Mouse (Mus musculus) heart, adult 2 months (tissue): ENCODE data around the gene H2-DMa. TPM values are rescaled to one million over a fixed set of nuclear protein-coding genes. Genes with fewer than 3 reads are reported as not detected.

Experiments
- DNase-seq, 2 experiments: peaks; one replicate each; pipeline ENCODE4 v3.0.0; 2021
- H3K27ac ChIP-seq: fragments of 200-600 bp; 2 replicates; pipeline ENCODE4 v1.8.1; 2022
- H3K27me3 ChIP-seq: fragments of 200-500 bp; 2 replicates; pipeline ENCODE4 v1.6.1; 2012; ENCODE audit warnings: mild to moderate bottlenecking, low read length, inconsistent platforms, mixed read lengths; ENCODE audit not compliant: control insufficient read depth, insufficient read depth
- H3K36me3 ChIP-seq: fragments of 200-500 bp; 2 replicates; pipeline ENCODE4 v1.6.1; 2012; ENCODE audit warnings: low read length, inconsistent platforms; ENCODE audit not compliant: control insufficient read depth, insufficient read depth
- H3K4me1 ChIP-seq: fragments of 200-500 bp; 2 replicates; pipeline ENCODE4 v1.6.1; 2011; ENCODE audit warnings: low read length; ENCODE audit not compliant: control insufficient read depth, insufficient read depth
- H3K4me3 ChIP-seq: fragments of 200-600 bp; 2 replicates; pipeline ENCODE4 v1.8.1; 2022
- H3K79me2 ChIP-seq: fragments of 200-500 bp; replicated peaks from 2 replicates; pipeline ENCODE4 v1.6.1; 2012; ENCODE audit warnings: mild to moderate bottlenecking, inconsistent platforms, low read length, moderate library complexity, mixed read lengths; ENCODE audit not compliant: control insufficient read depth, insufficient read depth
- H3K9ac ChIP-seq: fragments of 200-500 bp; 2 replicates; pipeline ENCODE4 v1.6.1; 2012; ENCODE audit warnings: low read depth, mild to moderate bottlenecking, control low read depth, inconsistent platforms, low read length, mixed read lengths
- CTCF ChIP-seq: fragments of 200-600 bp; IDR thresholded peaks from 2 replicates; pipeline ENCODE4 v1.8.1; 2022; ENCODE audit warnings: antibody characterized with exemption, mild to moderate bottlenecking, moderate library complexity
- EP300 ChIP-seq: fragments of 200-500 bp; IDR thresholded peaks from 2 replicates; pipeline ENCODE4 v1.6.1; 2011; ENCODE audit warnings: low read depth, low read length, control low read depth; ENCODE audit not compliant: insufficient read depth
- POLR2A ChIP-seq: fragments of 200-500 bp; IDR thresholded peaks from 2 replicates; pipeline ENCODE4 v1.6.1; 2011; ENCODE audit warnings: mild to moderate bottlenecking, low read depth, low read length, control low read depth; ENCODE audit not compliant: insufficient read depth
- WGBS: fragments of 180-500 bp; shearing (Covaris S2); methylation state at CpG from one replicate; pipeline ENCODE4 v1.1.7; 2018; 5-methylcytosine and 5-hydroxymethylcytosine counted together
- intact Hi-C: fragments of 180-260 bp; cut with DNase I; formaldehyde crosslinking; loops from one replicate; pipeline ENCODE4 v1.15.1; 2025
- polyA plus RNA-seq: library from polyadenylated mRNA; depleted of rRNA; stranded (reverse); fragments of >200 nt; gene quantifications from 2 replicates; pipeline ENCODE4 v1.2.3, GENCODE M21; 2012; rRNA removed
- total RNA-seq, 2 experiments: library from RNA; stranded (reverse); gene quantifications; 2 replicates each; pipeline ENCODE4 v1.2.3; 2021

The H2-DMa gene
- total and polyA plus RNA-seq, 3 experiments: 4.0 to 21.3 (median 7.5) TPM

DNA sequence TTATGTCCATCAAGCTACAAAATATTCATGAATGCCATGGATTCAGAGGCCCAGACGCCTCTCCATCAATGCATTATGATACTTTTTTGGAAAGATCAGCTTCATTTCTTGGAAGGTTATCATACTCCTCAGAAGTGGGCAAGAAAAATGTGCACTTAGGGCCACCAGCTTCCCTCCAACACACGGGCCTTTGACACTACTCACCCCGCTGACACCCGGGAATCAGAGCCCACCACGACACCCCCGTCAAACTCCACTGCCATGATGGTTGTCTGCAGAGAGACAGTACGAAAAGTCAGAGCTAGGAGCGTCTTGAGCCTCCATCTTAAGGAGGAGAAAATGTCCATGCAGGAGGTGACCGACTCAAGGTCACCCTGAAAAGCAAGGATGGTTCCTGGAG lies 66.2 kb downstream of the H2-DMa start:
- intact Hi-C loops: no loop called here
- H3K27me3 ChIP-seq: no peaks in the 10 kb centered on the region
- TF ChIP-seq EP300: no peak
- no peak for TF ChIP-seq CTCF
- no peaks in the 10 kb centered on the region for H3K79me2 ChIP-seq
- H3K27ac ChIP-seq: no peak overlapping the region
- WGBS: 89% methylated on average over 9 of the region's 9 CpGs
- no peak for DNase-seq
- no peak overlapping the region for H3K9ac ChIP-seq
- peaks cover 1% of the 10 kb centered on the region; the same call in 1 of the 2 replicates for H3K4me1 ChIP-seq
- no peaks in the 10 kb centered on the region for H3K36me3 ChIP-seq
- H3K4me3 ChIP-seq: no peak overlapping the region

DNA sequence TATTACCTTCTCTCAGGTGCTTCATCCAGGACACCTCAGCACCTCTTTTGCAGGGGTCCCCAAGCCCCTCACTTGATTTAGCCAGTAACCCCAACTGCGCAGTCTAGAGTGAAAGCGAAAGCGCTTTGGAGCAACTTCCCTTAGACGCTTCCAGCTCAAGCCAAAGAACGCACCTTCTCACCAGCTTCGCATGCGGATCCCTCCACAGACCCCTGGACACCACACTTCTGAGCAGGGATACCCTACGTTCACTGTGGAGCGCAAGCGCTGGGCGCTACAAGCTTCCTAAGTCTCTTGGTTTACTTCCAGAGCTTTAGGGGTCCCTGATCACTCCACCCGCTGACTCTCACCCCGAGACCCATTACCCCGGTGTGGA lies 67.5 kb downstream of the H2-DMa start:
- intact Hi-C loops: loop anchor here (1.0 kb wide), 2 partner anchors 10 to 17 kb away; partner anchors contain the start of gene Psmb8
- TF ChIP-seq POLR2A: no peak; the same call in 1 of the 2 replicates
- TF ChIP-seq CTCF: no peak
- TF ChIP-seq EP300: no peak
- no peaks in the 10 kb centered on the region for H3K27me3 ChIP-seq
- peak overlapping the region; percentile 82 for H3K4me3 ChIP-seq
- peaks cover 1% of the 10 kb centered on the region; the same call in 1 of the 2 replicates for H3K4me1 ChIP-seq
- DNase-seq: no peak
- WGBS: 3% methylated on average over 14 of the region's 14 CpGs
- peak overlapping the region; percentile 54 for H3K9ac ChIP-seq
- no peaks in the 10 kb centered on the region for H3K79me2 ChIP-seq
- H3K27ac ChIP-seq: peak overlapping the region; percentile 91
- H3K36me3 ChIP-seq: no peaks in the 10 kb centered on the region

DNA sequence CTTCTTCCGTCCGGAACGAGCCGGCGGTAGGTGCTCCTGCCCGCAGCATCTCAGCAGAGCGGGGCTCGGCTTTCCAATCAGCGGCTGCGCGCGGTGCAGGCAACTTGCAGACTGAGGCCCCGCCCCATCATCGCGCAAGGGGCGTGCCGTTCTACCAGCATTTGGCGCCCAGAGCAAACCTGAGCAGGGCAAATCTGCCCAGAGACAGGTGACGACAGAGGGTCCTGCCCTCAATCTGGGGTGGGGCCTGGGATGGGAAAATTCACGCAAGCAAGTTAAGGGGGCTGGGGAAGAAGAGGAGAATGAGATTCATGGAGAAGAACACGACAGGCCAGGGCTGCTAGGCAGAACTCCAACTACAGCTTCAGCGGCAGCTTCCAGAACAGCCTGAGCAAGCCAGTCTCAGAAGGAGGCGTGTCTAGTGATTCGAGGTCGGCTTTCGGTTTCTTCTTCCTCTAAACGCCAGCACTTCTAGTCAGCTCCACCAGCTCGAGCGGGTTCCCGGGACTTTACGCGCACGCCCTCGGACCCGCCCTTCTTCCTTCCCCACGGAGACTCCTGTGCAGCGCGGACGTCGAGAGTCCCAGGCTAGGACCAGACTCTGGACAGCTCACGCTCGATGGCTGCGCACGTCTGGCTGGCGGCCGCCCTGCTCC lies 68.0 kb downstream of the H2-DMa start, which contains the start of the genes Tap1 and Psmb9:
TSS of gene Tap1 (plus strand) at position 293 of the 656 bp plus-strand sequence.
TSS of gene Psmb9 (minus strand) at position 504 of the 656 bp plus-strand sequence.
- Histone ChIP-seq H3K4me1 (peaks cover 1% of the 10 kb centered on the region; the same call in 1 of the 2 replicates), H3K79me2 (no peaks in the 10 kb centered on the region), H3K9ac (peak within 1 kb of the TSS; percentile 83), H3K27me3 (no peaks in the 10 kb centered on the region), H3K27ac (peak within 1 kb of the TSS; percentile 91), H3K4me3 (peak within 1 kb of the TSS; percentile 82), H3K36me3 (no peaks in the 10 kb centered on the region)
- peak; percentile 72 for TF ChIP-seq POLR2A
- peak; percentile 37; the same call in 1 of the 2 replicates for TF ChIP-seq EP300
- no peak for TF ChIP-seq CTCF
- DNase-seq: peak; percentile 98 to 99
- under 1% methylated on average over 46 of the region's 46 CpGs for whole genome bisulfite sequencing
- intact Hi-C loops: loop anchor here (1.0 kb wide), 2 partner anchors 10 to 17 kb away; partner anchors contain the start of gene Psmb8

DNA sequence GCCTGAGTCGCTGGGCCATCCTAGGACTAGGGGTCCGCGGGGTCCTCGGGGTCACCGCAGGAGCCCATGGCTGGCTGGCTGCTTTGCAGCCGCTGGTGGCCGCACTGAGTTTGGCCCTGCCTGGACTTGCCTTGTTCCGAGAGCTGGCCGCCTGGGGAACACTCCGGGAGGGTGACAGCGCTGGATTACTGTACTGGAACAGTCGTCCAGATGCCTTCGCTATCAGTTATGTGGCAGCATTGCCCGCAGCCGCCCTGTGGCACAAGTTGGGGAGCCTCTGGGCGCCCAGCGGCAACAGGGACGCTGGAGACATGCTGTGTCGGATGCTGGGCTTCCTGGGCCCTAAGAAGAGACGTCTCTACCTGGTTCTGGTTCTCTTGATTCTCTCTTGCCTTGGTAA lies 68.7 kb downstream of the H2-DMa start:
- Histone ChIP-seq H3K79me2 (no peaks in the 10 kb centered on the region), H3K27ac (peak overlapping the region; percentile 91), H3K4me1 (peaks cover 1% of the 10 kb centered on the region; the same call in 1 of the 2 replicates), H3K36me3 (no peaks in the 10 kb centered on the region), H3K27me3 (no peaks in the 10 kb centered on the region), H3K9ac (peak overlapping the region; percentile 83), H3K4me3 (peak overlapping the region; percentile 82)
- intact Hi-C loops: no loop called here
- 2% methylated on average over 20 of the region's 20 CpGs for WGBS
- no peak for DNase-seq
- TF ChIP-seq POLR2A: no peak
- TF ChIP-seq CTCF: no peak
- TF ChIP-seq EP300: no peak

Other genes with a start within 250 kb of the H2-DMa start
Only the 30 nearest of the 32 such genes appear.
- gene Kifc1, start 228.9 kb upstream of the H2-DMa start, total RNA-seq: under 1 TPM; 0.57 to 0.66 TPM
- gene Kifc1, start 228.9 kb upstream of the H2-DMa start, polyA plus RNA-seq: 0.59 and 0.94 TPM in 2 replicates
- not detected for gene Platr17, start 214.4 kb upstream of the H2-DMa start, total RNA-seq
- gene Platr17, start 214.4 kb upstream of the H2-DMa start, polyA plus RNA-seq: not detected in 2 replicates
- 10 to 100 TPM; 11.5 to 16.4 TPM for gene Daxx, start 210.1 kb upstream of the H2-DMa start, total RNA-seq
- gene Daxx, start 210.1 kb upstream of the H2-DMa start, polyA plus RNA-seq: 18.5 and 20.5 TPM in 2 replicates
- gene Tapbp, start 203.6 kb upstream of the H2-DMa start, total RNA-seq: 100 to 1,000 TPM in 1 of 2 experiments, 10 to 100 TPM in 1; 98.9 to 124 TPM
- gene Tapbp, start 203.6 kb upstream of the H2-DMa start, polyA plus RNA-seq: 62.5 and 75.7 TPM in 2 replicates
- 10 to 100 TPM; 13.7 to 18.8 TPM for gene Zbtb22, start 203.6 kb upstream of the H2-DMa start, total RNA-seq
- gene Zbtb22, start 203.6 kb upstream of the H2-DMa start, polyA plus RNA-seq: 24.6 and 26.8 TPM in 2 replicates
- 10 to 100 TPM; 33.2 to 36.0 TPM for gene Rgl2, start 190.0 kb upstream of the H2-DMa start, total RNA-seq
- 89.1 and 101 TPM in 2 replicates for gene Rgl2, start 190.0 kb upstream of the H2-DMa start, polyA plus RNA-seq
- gene Pfdn6, start 179.2 kb upstream of the H2-DMa start, total RNA-seq: 10 to 100 TPM; 77.7 to 81.0 TPM
- gene Pfdn6, start 179.2 kb upstream of the H2-DMa start, polyA plus RNA-seq: 28.0 and 29.6 TPM in 2 replicates
- gene Wdr46, start 178.9 kb upstream of the H2-DMa start, total RNA-seq: 10 to 100 TPM in 1 of 2 experiments, 1 to 10 TPM in 1; 8.8 to 10.0 TPM
- 8.7 and 9.1 TPM in 2 replicates for gene Wdr46, start 178.9 kb upstream of the H2-DMa start, polyA plus RNA-seq
- gene B3galt4, start 168.1 kb upstream of the H2-DMa start, total RNA-seq: 1 to 10 TPM; 1.8 to 1.9 TPM
- gene B3galt4, start 168.1 kb upstream of the H2-DMa start, polyA plus RNA-seq: 2.4 and 3.4 TPM in 2 replicates
- gene Vps52, start 163.7 kb upstream of the H2-DMa start, total RNA-seq: 10 to 100 TPM; 38.1 to 39.1 TPM
- 47.8 and 56.4 TPM in 2 replicates for gene Vps52, start 163.7 kb upstream of the H2-DMa start, polyA plus RNA-seq
- gene Rps18, start 163.5 kb upstream of the H2-DMa start, total RNA-seq: 100 to 1,000 TPM; 364 to 420 TPM
- 180 and 194 TPM in 2 replicates for gene Rps18, start 163.5 kb upstream of the H2-DMa start, polyA plus RNA-seq
- 100 to 1,000 TPM; 103 to 117 TPM for gene H2-K1, start 119.2 kb upstream of the H2-DMa start, total RNA-seq
- gene H2-K1, start 119.2 kb upstream of the H2-DMa start, polyA plus RNA-seq: 655 and 1,075 TPM in 2 replicates
- 10 to 100 TPM; 13.0 to 13.1 TPM for gene Ring1, start 94.9 kb upstream of the H2-DMa start, total RNA-seq
- 18.6 and 20.8 TPM in 2 replicates for gene Ring1, start 94.9 kb upstream of the H2-DMa start, polyA plus RNA-seq
- 100 to 1,000 TPM; 112 to 138 TPM for gene H2-Ke6, start 91.5 kb upstream of the H2-DMa start, total RNA-seq
- 87.0 and 91.6 TPM in 2 replicates for gene H2-Ke6, start 91.5 kb upstream of the H2-DMa start, polyA plus RNA-seq
- gene Slc39a7, start 87.9 kb upstream of the H2-DMa start, total RNA-seq: 10 to 100 TPM; 76.0 to 79.8 TPM
- gene Slc39a7, start 87.9 kb upstream of the H2-DMa start, polyA plus RNA-seq: 64.0 and 72.5 TPM in 2 replicates
- gene Rxrb, start 87.7 kb upstream of the H2-DMa start, total RNA-seq: 10 to 100 TPM; 39.1 to 42.4 TPM
- 38.8 and 41.3 TPM in 2 replicates for gene Rxrb, start 87.7 kb upstream of the H2-DMa start, polyA plus RNA-seq
- 1 to 10 TPM in 1 of 2 experiments, under 1 TPM in 1; 0.89 to 1.8 TPM for gene Col11a2, start 80.1 kb upstream of the H2-DMa start, total RNA-seq
- gene Col11a2, start 80.1 kb upstream of the H2-DMa start, polyA plus RNA-seq: 0.98 and 1.7 TPM in 2 replicates
- under 1 TPM; 0.20 to 0.29 TPM for gene H2-Oa, start 27.2 kb upstream of the H2-DMa start, total RNA-seq
- gene H2-Oa, start 27.2 kb upstream of the H2-DMa start, polyA plus RNA-seq: 0.79 and 3.2 TPM in 2 replicates
- gene Brd2, start 3.1 kb downstream of the H2-DMa start, total RNA-seq: 10 to 100 TPM; 67.6 to 71.1 TPM
- gene Brd2, start 3.1 kb downstream of the H2-DMa start, polyA plus RNA-seq: 78.9 and 118 TPM in 2 replicates
- 1 to 10 TPM; 2.1 to 2.3 TPM for gene H2-DMb2, start 23.8 kb downstream of the H2-DMa start, total RNA-seq
- 2.3 and 7.6 TPM in 2 replicates for gene H2-DMb2, start 23.8 kb downstream of the H2-DMa start, polyA plus RNA-seq
- gene H2-DMb1, start 33.5 kb downstream of the H2-DMa start, total RNA-seq: 1 to 10 TPM; 1.6 to 2.2 TPM
- gene H2-DMb1, start 33.5 kb downstream of the H2-DMa start, polyA plus RNA-seq: 8.9 and 19.1 TPM in 2 replicates
- gene Tap1, start 68.0 kb downstream of the H2-DMa start, total RNA-seq: 1 to 10 TPM; 3.4 to 7.2 TPM
- 10.9 and 11.7 TPM in 2 replicates for gene Tap1, start 68.0 kb downstream of the H2-DMa start, polyA plus RNA-seq
- gene Psmb9, start 68.2 kb downstream of the H2-DMa start, total RNA-seq: 10 to 100 TPM in 1 of 2 experiments, 1 to 10 TPM in 1; 6.9 to 13.5 TPM
- 16.0 and 20.5 TPM in 2 replicates for gene Psmb9, start 68.2 kb downstream of the H2-DMa start, polyA plus RNA-seq
- gene Psmb8, start 78.2 kb downstream of the H2-DMa start, total RNA-seq: 10 to 100 TPM; 12.3 to 18.9 TPM
- 33.5 and 44.2 TPM in 2 replicates for gene Psmb8, start 78.2 kb downstream of the H2-DMa start, polyA plus RNA-seq
- gene Tap2, start 84.0 kb downstream of the H2-DMa start, total RNA-seq: 10 to 100 TPM; 26.1 to 31.2 TPM
- 25.0 and 26.5 TPM in 2 replicates for gene Tap2, start 84.0 kb downstream of the H2-DMa start, polyA plus RNA-seq
- gene H2-Ob, start 119.4 kb downstream of the H2-DMa start, total RNA-seq: 1 to 10 TPM in 1 of 2 experiments, under 1 TPM in 1; 0.55 to 1.0 TPM
- gene H2-Ob, start 119.4 kb downstream of the H2-DMa start, polyA plus RNA-seq: 3.5 and 6.2 TPM in 2 replicates
- gene H2-Ab1, start 138.1 kb downstream of the H2-DMa start, total RNA-seq: 10 to 100 TPM; 21.1 to 25.7 TPM
- gene H2-Ab1, start 138.1 kb downstream of the H2-DMa start, polyA plus RNA-seq: 114 and 190 TPM in 2 replicates
- 10 to 100 TPM; 26.8 to 38.4 TPM for gene H2-Aa, start 168.3 kb downstream of the H2-DMa start, total RNA-seq
- 99.0 and 141 TPM in 2 replicates for gene H2-Aa, start 168.3 kb downstream of the H2-DMa start, polyA plus RNA-seq
- 10 to 100 TPM; 28.9 to 36.5 TPM for gene H2-Eb1, start 186.3 kb downstream of the H2-DMa start, total RNA-seq
- 49.5 and 74.4 TPM in 2 replicates for gene H2-Eb1, start 186.3 kb downstream of the H2-DMa start, polyA plus RNA-seq
- gene H2-Eb2, start 206.1 kb downstream of the H2-DMa start, total RNA-seq: not detected
- gene H2-Eb2, start 206.1 kb downstream of the H2-DMa start, polyA plus RNA-seq: 0.09 and 0.33 TPM in 2 replicates